Comparison of ENCODE assay signal across 14 mouse cellular contexts in the genomic region with DNA sequence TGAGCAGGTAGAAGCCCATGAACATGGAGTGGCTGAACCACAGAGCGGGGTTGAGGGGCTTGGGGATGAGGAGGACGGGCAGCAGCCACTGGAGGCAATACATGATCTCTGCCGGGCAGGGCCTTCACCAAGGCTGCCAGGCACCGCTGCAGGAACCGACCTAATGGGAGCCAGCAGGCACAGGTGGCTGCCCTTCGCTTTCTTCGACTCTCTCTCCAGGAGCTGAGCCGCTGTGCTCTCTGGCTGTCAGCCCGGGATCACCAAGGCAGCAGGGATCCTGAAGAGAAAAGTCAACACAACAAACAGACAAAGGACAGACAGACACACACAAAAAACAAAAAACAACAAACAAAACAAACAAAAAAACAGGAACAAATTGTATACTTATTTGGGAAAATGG. TPM values are rescaled to one million over a fixed set of nuclear protein-coding genes. Genes with fewer than 3 reads are reported as not detected.
A peak's percentile ranks its signal among the peaks of the same experiment; 100 is the strongest.
DNase-seq lines count a peak whose midpoint lies in the region; ATAC-seq lines count a peak whose summit lies in the region.
"Had no signal": no experiment of that assay in that cellular context is flagged by ENCODE, and none has a peak within 500 bp of the region (broad histone marks: within the 10 kb centered on the region; RNA-seq: fewer than 3 reads in every experiment).

No protein-coding gene starts in this region.

- H3K4me3 ChIP-seq in hindbrain, embryonic 15.5 days = no peak overlapping the region
- H3K4me3 ChIP-seq in hindbrain, embryonic 16.5 days (ENCODE audit: low read length) = no peak overlapping the region
- H3K4me3 ChIP-seq: myocyte had no signal

- H3K27ac ChIP-seq in hindbrain, embryonic 15.5 days (replicated peaks) = peak overlapping the region; percentile 91
- H3K27ac ChIP-seq in hindbrain, embryonic 16.5 days (ENCODE audit: low read depth, low read length) = no peak overlapping the region; the same call in 1 of the 2 replicates
- H3K27ac ChIP-seq: macrophage had no signal

- 50% methylated on average over 9 of the region's 9 CpGs for WGBS in hindbrain, embryonic 15.5 days
- 64% methylated on average over 9 of the region's 9 CpGs for WGBS in hindbrain, embryonic 16.5 days

- no peak for ATAC-seq in hindbrain, embryonic 15.5 days (ENCODE audit: low FRiP score, low read depth)
- ATAC-seq in hindbrain, embryonic 16.5 days = no peak
- peak; percentile 9; the same call in 1 of the 2 replicates for ATAC-seq in granulocyte monocyte progenitor cell, adult 5-6 weeks (replicated peaks; ENCODE audit: poor library complexity, severe bottlenecking)
- no peak for ATAC-seq in erythroid progenitor cell, adult 5-6 weeks (replicated peaks; ENCODE audit: low FRiP score, poor library complexity, severe bottlenecking)
- ATAC-seq: intestine, embryonic 16.5 days had no signal

- no peaks in the 10 kb centered on the region for H3K27me3 ChIP-seq in hindbrain, embryonic 15.5 days
- no peaks in the 10 kb centered on the region for H3K27me3 ChIP-seq in hindbrain, embryonic 16.5 days (replicated peaks; ENCODE audit: control insufficient read depth, insufficient read depth, low read length)

- H3K36me3 ChIP-seq in hindbrain, embryonic 15.5 days = peaks cover 49% of the 10 kb centered on the region
- peaks cover 45% of the 10 kb centered on the region for H3K36me3 ChIP-seq in hindbrain, embryonic 16.5 days (ENCODE audit: control insufficient read depth, insufficient read depth, low read length)

- peaks cover 19% of the 10 kb centered on the region; the same call in 1 of the 2 replicates for H3K9me3 ChIP-seq in hindbrain, embryonic 15.5 days
- H3K9me3 ChIP-seq in hindbrain, embryonic 16.5 days (ENCODE audit: control insufficient read depth, low read length) = peaks cover 24% of the 10 kb centered on the region

- H3K4me2 ChIP-seq in hindbrain, embryonic 15.5 days = no peak overlapping the region
- no peak overlapping the region for H3K4me2 ChIP-seq in hindbrain, embryonic 16.5 days (ENCODE audit: low read length)

- peak; percentile 65 for DNase-seq in cerebellum, adult 11-12 months
- peak; percentile 67 for DNase-seq in cerebellum, adult 9-11 months
- DNase-seq in heart, adult 11 months = no peak
- no peak for DNase-seq in adrenal gland, postnatal 36 days
- DNase-seq: kidney, postnatal 10 days; lung, adult 2 months; right cerebral cortex, postnatal 4 days had no signal

- peaks cover 48% of the 10 kb centered on the region for H3K4me1 ChIP-seq in hindbrain, embryonic 15.5 days (replicated peaks)
- H3K4me1 ChIP-seq in hindbrain, embryonic 16.5 days (ENCODE audit: control insufficient read depth, insufficient read depth, low read depth, low read length) = peaks cover 14% of the 10 kb centered on the region

- no peak overlapping the region for H3K9ac ChIP-seq in hindbrain, embryonic 15.5 days
- H3K9ac ChIP-seq in hindbrain, embryonic 16.5 days (ENCODE audit: low read depth, low read length) = no peak overlapping the region

RNA-seq across cellular contexts. Expression of a gene that starts 1.8 kb away (rescaled TPM):
- polyA plus RNA-seq in hindbrain, embryonic 15.5 days (2015; fragmentation: Nextera tagmentation; extraction: Ambion mirVana) = 6,864 and 7,318 TPM in 2 replicates
- polyA plus RNA-seq in hindbrain, embryonic 16.5 days (2015; fragmentation: Nextera tagmentation; extraction: Ambion mirVana) = 6,388 and 6,390 TPM in 2 replicates
- not detected in 2 replicates for total RNA-seq in granulocyte monocyte progenitor cell, adult 5-6 weeks (2014; fragmentation: Nextera tagmentation)
- not detected in 2 replicates for total RNA-seq in granulocyte monocyte progenitor cell, adult 5-6 weeks (2017)
- not detected in 2 replicates for total RNA-seq in erythroid progenitor cell, adult 5-6 weeks (2015; ENCODE audit: low replicate concordance)
- not detected in 2 replicates for total RNA-seq in erythroid progenitor cell, adult 5-6 weeks (2017; ENCODE audit: low replicate concordance)
- 10 to 100 TPM; 50.0 to 97.9 TPM for total RNA-seq in adrenal gland, postnatal 36 days (2021)
- polyA plus RNA-seq: macrophage had no signal

RNA-seq across cellular contexts. Expression of a gene that starts 13.0 kb away (rescaled TPM):
- 249 and 272 TPM in 2 replicates for polyA plus RNA-seq in hindbrain, embryonic 15.5 days (2015; fragmentation: Nextera tagmentation; extraction: Ambion mirVana)
- polyA plus RNA-seq in hindbrain, embryonic 16.5 days (2015; fragmentation: Nextera tagmentation; extraction: Ambion mirVana) = 288 and 298 TPM in 2 replicates
- total RNA-seq in granulocyte monocyte progenitor cell, adult 5-6 weeks (2014; fragmentation: Nextera tagmentation) = 13.4 and 29.1 TPM in 2 replicates
- 6.7 and 7.9 TPM in 2 replicates for total RNA-seq in granulocyte monocyte progenitor cell, adult 5-6 weeks (2017)
- total RNA-seq in erythroid progenitor cell, adult 5-6 weeks (2015; ENCODE audit: low replicate concordance) = 1.7 and 4.0 TPM in 2 replicates
- 1.8 and 3.2 TPM in 2 replicates for total RNA-seq in erythroid progenitor cell, adult 5-6 weeks (2017; ENCODE audit: low replicate concordance)
- 10 to 100 TPM; 72.6 to 77.9 TPM for total RNA-seq in adrenal gland, postnatal 36 days (2021)

Comparison
In these comparisons a context has a peak if more than half of its experiments do, and no peak if none do; other contexts are left out.
1. DNase-seq: peak in cerebellum, adult 11-12 months (single experiment) and cerebellum, adult 9-11 months (single experiment); none in heart, adult 11 months (single experiment) and adrenal gland, postnatal 36 days (0 of 2).
2. RNA of a gene that starts 1.8 kb away (total RNA-seq): 50.0 to 97.9 TPM in adrenal gland, postnatal 36 days; not detected in granulocyte monocyte progenitor cell, adult 5-6 weeks and not detected in erythroid progenitor cell, adult 5-6 weeks; every median in the first group is over 10 times any median in the second.